8 mouse cellular contexts compared by ENCODE assay signal in genomic region chr12:69537243-69537674, GRCm38 (mm10). TPM values are rescaled to one million over a fixed set of nuclear protein-coding genes. Genes with fewer than 3 reads are reported as not detected.
A peak's percentile ranks its signal among the peaks of the same experiment; 100 is the strongest.
DNase-seq lines count a peak whose midpoint lies in the region; ATAC-seq and TF ChIP-seq lines count a peak whose summit lies in the region.

No protein-coding gene starts in this region.

- WGBS in forebrain, embryonic 14.5 days: 46% methylated on average over 10 of the region's 10 CpGs

- peak; percentile 74 for ATAC-seq in cerebellum, adult (ENCODE audit: insufficient number of reproducible peaks, low FRiP score, low TSS enrichment)
- ATAC-seq in forebrain, embryonic 14.5 days: no peak
- ATAC-seq in hematopoietic stem cell, adult 5-6 weeks (replicated peaks in 1 of 2; ENCODE audit: insufficient read depth in 1 of 2, low FRiP score in 2 of 2, low TSS enrichment in 1 of 2, low read depth in 1 of 2, poor library complexity in 2 of 2, severe bottlenecking in 2 of 2): peak; percentile 5 to 25; a peak in 2 of 4 replicates
- peak; percentile 19 for ATAC-seq in megakaryocyte, adult 5-6 weeks (ENCODE audit: poor library complexity, severe bottlenecking)

- H3K9me3 ChIP-seq in forebrain, embryonic 14.5 days (replicated peaks; ENCODE audit: control insufficient read depth, low read length): no peaks in the 10 kb centered on the region

- peak overlapping the region; percentile 41 for H3K4me3 ChIP-seq in bone marrow macrophage, adult 2 months (ENCODE audit: insufficient read depth, low read length)
- H3K4me3 ChIP-seq in forebrain, embryonic 14.5 days (ENCODE audit: low read depth, low read length): no peak overlapping the region

- no peak for TF ChIP-seq CTCF in bone marrow macrophage, adult 2 months (IDR thresholded peaks at IDR 0.05; ENCODE audit: low read depth, low read length)

- H3K36me3 ChIP-seq in forebrain, embryonic 14.5 days (ENCODE audit: control insufficient read depth, insufficient read depth, low read length): no peaks in the 10 kb centered on the region

- no peaks in the 10 kb centered on the region for H3K27me3 ChIP-seq in forebrain, embryonic 14.5 days (replicated peaks; ENCODE audit: control insufficient read depth, insufficient read depth, low read length)

- intact Hi-C loops in left cerebral cortex, postnatal 36 days (cut with DNase I): loop anchor here (5.0 kb wide), 2 partner anchors 35 to 85 kb away; no protein-coding TSS in a partner anchor

- TF ChIP-seq POLR2A in bone marrow macrophage, adult 2 months (IDR thresholded peaks at IDR 0.05; ENCODE audit: borderline replicate concordance, low read depth, low read length): no peak

- DNase-seq in cerebellum, adult 11 months: no peak
- no peak for DNase-seq in forebrain, embryonic 14.5 days (ENCODE audit: low spot score)
- DNase-seq in left cerebral cortex, postnatal 36 days (ENCODE audit: low spot score in 2 of 2): peak; percentile 19 to 21
- peak; percentile 79 for DNase-seq in urinary bladder, postnatal 14 days (ENCODE audit: low spot score)

- H3K4me2 ChIP-seq in forebrain, embryonic 14.5 days (ENCODE audit: low read length): no peak overlapping the region

- peaks cover 39% of the 10 kb centered on the region for H3K4me1 ChIP-seq in bone marrow macrophage, adult 2 months (ENCODE audit: control insufficient read depth, insufficient read depth, low read length)
- H3K4me1 ChIP-seq in forebrain, embryonic 14.5 days (ENCODE audit: control insufficient read depth, insufficient read depth, low read length): peaks cover 7% of the 10 kb centered on the region; the same call in 1 of the 2 replicates

- no peak overlapping the region for H3K9ac ChIP-seq in forebrain, embryonic 14.5 days (ENCODE audit: low read length)

- peak overlapping the region; percentile 100 for H3K27ac ChIP-seq in bone marrow macrophage, adult 2 months (ENCODE audit: insufficient read depth, low read depth, low read length)
- peak overlapping the region; percentile 58 for H3K27ac ChIP-seq in forebrain, embryonic 14.5 days (ENCODE audit: low read depth, low read length)

RNA-seq across cellular contexts. Expression of gene Vcpkmt, which starts 45.6 kb away (rescaled TPM):
- polyA plus RNA-seq in bone marrow macrophage, adult 2 months (2012; ENCODE audit: insufficient read depth, insufficient read length, missing spikeins): 12.1 and 14.4 TPM in 2 replicates
- polyA plus RNA-seq in forebrain, embryonic 14.5 days (2014; fragmentation: Nextera tagmentation; extraction: Ambion mirVana): 24.7 and 27.9 TPM in 2 replicates
- 19.9 and 20.6 TPM in 2 replicates for total RNA-seq in hematopoietic stem cell, adult 5-6 weeks (2017)
- 10 to 100 TPM; 20.3 to 24.8 TPM for total RNA-seq in left cerebral cortex, postnatal 36 days (2021)
- total RNA-seq in megakaryocyte, adult 5-6 weeks (2015): 5.9 and 6.6 TPM in 2 replicates
- total RNA-seq in megakaryocyte, adult 5-6 weeks (2017): 5.6 and 6.6 TPM in 2 replicates

Comparison
In these comparisons a context has a peak if more than half of its experiments do, and no peak if none do; other contexts are left out.
1. DNase-seq: peak in left cerebral cortex, postnatal 36 days (2 of 2) and urinary bladder, postnatal 14 days (single experiment); none in cerebellum, adult 11 months (single experiment) and forebrain, embryonic 14.5 days (single experiment).